Mouse (Mus musculus): Measurements from ENCODE around the gene Gm5751.

DNA sequence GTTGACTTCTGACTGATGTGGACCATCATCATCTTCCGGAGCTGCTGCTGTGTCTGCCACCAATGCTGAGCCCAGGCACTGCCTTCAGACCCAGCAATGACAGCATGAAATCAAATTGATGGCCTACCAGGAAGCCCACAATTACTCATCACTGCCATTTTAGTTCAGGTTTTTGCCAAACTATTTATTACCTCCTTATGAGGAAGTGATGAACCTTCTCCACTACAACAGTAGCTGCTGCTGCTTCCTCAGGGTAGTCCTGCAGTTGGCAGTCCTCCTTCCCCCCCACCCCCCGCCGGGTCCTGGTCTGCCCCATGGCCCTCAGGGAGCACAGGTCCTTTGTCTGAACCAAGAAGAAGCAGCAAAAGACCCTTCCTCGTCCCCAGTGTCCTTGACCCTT is 26.8 kb downstream of the Gm5751 start:
- no peak for TF ChIP-seq USF1 (IDR thresholded peaks at IDR 0.05; ENCODE audit: low read depth)
- TF ChIP-seq MAX (IDR thresholded peaks at IDR 0.05; ENCODE audit: low read depth) = no peak
- TF ChIP-seq POLR2A (IDR thresholded peaks at IDR 0.05; ENCODE audit: insufficient read length, low read depth) = no peak
- TF ChIP-seq REST (IDR thresholded peaks at IDR 0.05; ENCODE audit: insufficient read depth, insufficient read length) = no peak
- no peak for TF ChIP-seq MYOG (IDR thresholded peaks at IDR 0.05; ENCODE audit: control insufficient read depth in 1 of 3, insufficient read depth in 1 of 3, insufficient read length in 2 of 3, low read depth in 2 of 3)
- TF ChIP-seq E2F4 (IDR thresholded peaks at IDR 0.05; ENCODE audit: insufficient read depth) = no peak
- no peak for TF ChIP-seq TCF12 (IDR thresholded peaks at IDR 0.05; ENCODE audit: insufficient read depth, poor library complexity, severe bottlenecking)
